In the genomic region with DNA sequence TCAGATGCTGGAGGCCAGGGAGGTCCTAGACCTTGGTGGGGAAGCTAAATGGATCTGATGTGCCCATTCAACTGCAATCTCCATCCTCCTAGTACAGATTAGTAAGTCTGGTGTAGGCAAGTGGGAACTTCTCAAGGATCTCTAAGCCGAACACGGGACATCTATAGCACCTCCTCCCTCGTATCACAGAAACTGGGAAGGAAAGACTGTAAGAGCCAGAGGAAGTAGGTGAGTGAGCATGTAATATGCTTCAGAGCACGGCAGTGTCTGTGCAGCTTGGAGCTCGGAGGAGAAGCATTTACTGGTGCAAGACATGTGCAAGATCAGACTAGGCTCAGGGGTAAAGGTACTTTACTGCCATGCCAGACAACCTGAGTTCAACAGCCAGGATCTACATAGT, we compare ENCODE assay signal across 28 mouse cellular contexts. TPM values are rescaled to one million over a fixed set of nuclear protein-coding genes. Genes with fewer than 3 reads are reported as not detected.
DNase-seq lines count a peak whose midpoint lies in the region; ATAC-seq and TF ChIP-seq lines count a peak whose summit lies in the region.
"Had no signal": no experiment of that assay in that cellular context is flagged by ENCODE, and none has a peak within 500 bp of the region (broad histone marks: within the 10 kb centered on the region; RNA-seq: fewer than 3 reads in every experiment).

No protein-coding gene starts in this region.

- WGBS in embryonic facial prominence, embryonic 15.5 days: 82% methylated on average over 5 of the region's 5 CpGs
- WGBS in embryonic facial prominence, embryonic 10.5 days: 94% methylated on average over 5 of the region's 5 CpGs
- WGBS in kidney, adult 2 months: 61% methylated on average over 5 of the region's 5 CpGs
- WGBS in kidney, embryonic 16.5 days: 77% methylated on average over 5 of the region's 5 CpGs
- WGBS in liver, embryonic 13.5 days (ENCODE audit: insufficient replicate concordance): 84% methylated on average over 5 of the region's 5 CpGs

- H3K4me1 ChIP-seq in embryonic facial prominence, embryonic 15.5 days: peaks cover 25% of the 10 kb centered on the region
- H3K4me1 ChIP-seq in embryonic facial prominence, embryonic 10.5 days: peaks cover 3% of the 10 kb centered on the region; the same call in 1 of the 2 replicates
- peaks cover 23% of the 10 kb centered on the region for H3K4me1 ChIP-seq in kidney, adult 2 months (ENCODE audit: control insufficient read depth, insufficient read depth, low read length)
- H3K4me1 ChIP-seq in kidney, embryonic 16.5 days (ENCODE audit: insufficient read depth, low read length): peaks cover 25% of the 10 kb centered on the region
- peaks cover 77% of the 10 kb centered on the region for H3K4me1 ChIP-seq in liver, embryonic 13.5 days (replicated peaks)

- no peak for TF ChIP-seq POLR2A in kidney, adult 2 months (IDR thresholded peaks at IDR 0.05; ENCODE audit: low read depth, low read length)

- no peak overlapping the region for H3K9ac ChIP-seq in embryonic facial prominence, embryonic 15.5 days
- H3K9ac ChIP-seq in kidney, embryonic 16.5 days (replicated peaks; ENCODE audit: low read length): no peak overlapping the region
- no peak overlapping the region for H3K9ac ChIP-seq in liver, embryonic 13.5 days
- H3K9ac ChIP-seq: forebrain, embryonic 13.5 days; forebrain, postnatal 0 days; heart, embryonic 15.5 days; hindbrain, embryonic 13.5 days had no signal

- TF ChIP-seq CTCF in kidney, adult 2 months (conservative IDR thresholded peaks at IDR 0.05; ENCODE audit: insufficient read depth, insufficient read length, low read depth, low read length): no peak

- 0 out of 2 replicates have a peak overlapping the region, but pooled peaks have one; percentile 12 for H3K27ac ChIP-seq in embryonic facial prominence, embryonic 15.5 days (replicated peaks)
- no peak overlapping the region for H3K27ac ChIP-seq in embryonic facial prominence, embryonic 10.5 days (replicated peaks)
- peak overlapping the region; percentile 32; the same call in 1 of the 2 replicates for H3K27ac ChIP-seq in kidney, adult 2 months (ENCODE audit: insufficient read depth, low read depth, low read length)
- no peak overlapping the region for H3K27ac ChIP-seq in kidney, embryonic 16.5 days (ENCODE audit: low read length)
- H3K27ac ChIP-seq in liver, embryonic 13.5 days: peak overlapping the region; percentile 82; the same call in 1 of the 2 replicates
- H3K27ac ChIP-seq: embryonic facial prominence, embryonic 13.5 days; forebrain, embryonic 13.5 days; heart, embryonic 10.5 days; hindbrain, embryonic 13.5 days had no signal

- no peak overlapping the region for H3K4me3 ChIP-seq in embryonic facial prominence, embryonic 15.5 days (replicated peaks)
- no peak overlapping the region for H3K4me3 ChIP-seq in embryonic facial prominence, embryonic 10.5 days
- no peak overlapping the region for H3K4me3 ChIP-seq in kidney, adult 2 months (ENCODE audit: insufficient read depth, low read depth, low read length)
- H3K4me3 ChIP-seq in kidney, embryonic 16.5 days (ENCODE audit: low read length): no peak overlapping the region
- no peak overlapping the region for H3K4me3 ChIP-seq in liver, embryonic 13.5 days (replicated peaks)
- H3K4me3 ChIP-seq: embryonic facial prominence, embryonic 13.5 days; forebrain, embryonic 13.5 days; heart, embryonic 10.5 days; heart, embryonic 15.5 days; hindbrain, embryonic 13.5 days had no signal

- H3K4me2 ChIP-seq in embryonic facial prominence, embryonic 15.5 days (replicated peaks): no peak overlapping the region
- no peak overlapping the region for H3K4me2 ChIP-seq in kidney, embryonic 16.5 days (replicated peaks; ENCODE audit: low read depth, low read length)
- no peak overlapping the region for H3K4me2 ChIP-seq in liver, embryonic 13.5 days
- H3K4me2 ChIP-seq: embryonic facial prominence, embryonic 13.5 days; forebrain, embryonic 13.5 days; heart, embryonic 15.5 days; hindbrain, embryonic 13.5 days had no signal

- peaks cover 42% of the 10 kb centered on the region for H3K36me3 ChIP-seq in embryonic facial prominence, embryonic 15.5 days
- peaks cover 88% of the 10 kb centered on the region for H3K36me3 ChIP-seq in embryonic facial prominence, embryonic 10.5 days (replicated peaks)
- H3K36me3 ChIP-seq in kidney, adult 2 months (ENCODE audit: control insufficient read depth, insufficient read depth, low read length): peaks cover 1% of the 10 kb centered on the region
- H3K36me3 ChIP-seq in kidney, embryonic 16.5 days (ENCODE audit: insufficient read depth, low read length): peaks cover 28% of the 10 kb centered on the region
- peaks cover 91% of the 10 kb centered on the region for H3K36me3 ChIP-seq in liver, embryonic 13.5 days

- no peaks in the 10 kb centered on the region for H3K27me3 ChIP-seq in embryonic facial prominence, embryonic 15.5 days
- no peaks in the 10 kb centered on the region for H3K27me3 ChIP-seq in embryonic facial prominence, embryonic 10.5 days (replicated peaks; ENCODE audit: low read depth, poor library complexity, severe bottlenecking)
- no peaks in the 10 kb centered on the region for H3K27me3 ChIP-seq in kidney, adult 2 months (replicated peaks; ENCODE audit: control insufficient read depth, insufficient read depth, low read length)
- no peaks in the 10 kb centered on the region for H3K27me3 ChIP-seq in kidney, embryonic 16.5 days (ENCODE audit: insufficient read depth, low read length)
- H3K27me3 ChIP-seq in liver, embryonic 13.5 days: no peaks in the 10 kb centered on the region
- H3K27me3 ChIP-seq: embryonic facial prominence, embryonic 13.5 days; forebrain, embryonic 13.5 days; heart, embryonic 15.5 days; hindbrain, embryonic 13.5 days had no signal

- no peak for ATAC-seq in embryonic facial prominence, embryonic 15.5 days (ENCODE audit: insufficient number of reproducible peaks, low FRiP score, low TSS enrichment, low read depth)
- no peak for ATAC-seq in kidney, embryonic 16.5 days (ENCODE audit: low FRiP score, low TSS enrichment)
- ATAC-seq in liver, embryonic 13.5 days (ENCODE audit: low read depth): no peak
- peak; percentile 43 for ATAC-seq in megakaryocyte, adult 5-6 weeks (ENCODE audit: poor library complexity, severe bottlenecking)
- ATAC-seq: CD4-positive, CD25-positive, alpha-beta regulatory T cell, adult 4 months; forebrain, embryonic 13.5 days; forebrain, postnatal 0 days had no signal

- no peak for DNase-seq in embryonic facial prominence, embryonic 10.5 days (ENCODE audit: low spot score)
- no peak for DNase-seq in kidney, adult 2 months
- DNase-seq in liver, embryonic 13.5 days: no peak
- no peak for DNase-seq in liver
- DNase-seq in embryo, embryonic 10.5 days (ENCODE audit: low spot score): no peak
- DNase-seq: adrenal gland, adult 8-10 months; adrenal gland, postnatal 36 days; B cell, adult 2 months; cerebellum, adult 11 months; cerebellum, adult 8-10 months; cerebellum, postnatal 14 days; forebrain, postnatal 0 days; gastrocnemius, postnatal 36 days; heart, adult 11 months; heart, postnatal 14 days had no signal

- no peaks in the 10 kb centered on the region for H3K9me3 ChIP-seq in embryonic facial prominence, embryonic 15.5 days (replicated peaks)
- H3K9me3 ChIP-seq in embryonic facial prominence, embryonic 10.5 days: no peaks in the 10 kb centered on the region
- no peaks in the 10 kb centered on the region for H3K9me3 ChIP-seq in kidney, embryonic 16.5 days (ENCODE audit: low read length)
- H3K9me3 ChIP-seq in liver, embryonic 13.5 days (replicated peaks): no peaks in the 10 kb centered on the region
- H3K9me3 ChIP-seq: embryonic facial prominence, embryonic 13.5 days; forebrain, embryonic 13.5 days; G1E; heart, embryonic 10.5 days; heart, embryonic 15.5 days; hindbrain, embryonic 13.5 days had no signal

RNA-seq across cellular contexts. Expression of gene Fam104a, which starts 15.1 kb away (rescaled TPM):
- 48.6 and 49.5 TPM in 2 replicates for polyA plus RNA-seq in embryonic facial prominence, embryonic 15.5 days (2015; fragmentation: Nextera tagmentation; extraction: Ambion mirVana)
- 53.4 and 57.6 TPM in 2 replicates for polyA plus RNA-seq in embryonic facial prominence, embryonic 10.5 days (2016; fragmentation: Nextera tagmentation; extraction: Ambion mirVana)
- 24.6 and 25.8 TPM in 2 replicates for polyA plus RNA-seq in kidney, adult 2 months (2012; rRNA removed)
- 43.8 and 45.7 TPM in 2 replicates for polyA plus RNA-seq in kidney, embryonic 16.5 days (2015; fragmentation: Nextera tagmentation; extraction: Ambion mirVana)
- 45.1 and 46.3 TPM in 2 replicates for polyA plus RNA-seq in liver, embryonic 13.5 days (2015; fragmentation: Nextera tagmentation; extraction: Ambion mirVana)
- 15.5 and 16.1 TPM in 2 replicates for total RNA-seq in megakaryocyte, adult 5-6 weeks (2015)
- total RNA-seq in megakaryocyte, adult 5-6 weeks (2017): 11.2 and 19.6 TPM in 2 replicates

RNA-seq across cellular contexts. Expression of gene D11Wsu47e, which starts 15.4 kb away (rescaled TPM):
- polyA plus RNA-seq in embryonic facial prominence, embryonic 15.5 days (2015; fragmentation: Nextera tagmentation; extraction: Ambion mirVana): 19.2 and 19.6 TPM in 2 replicates
- polyA plus RNA-seq in embryonic facial prominence, embryonic 10.5 days (2016; fragmentation: Nextera tagmentation; extraction: Ambion mirVana): 26.4 and 28.0 TPM in 2 replicates
- polyA plus RNA-seq in kidney, adult 2 months (2012; rRNA removed): 7.6 and 7.8 TPM in 2 replicates
- 23.7 and 27.6 TPM in 2 replicates for polyA plus RNA-seq in kidney, embryonic 16.5 days (2015; fragmentation: Nextera tagmentation; extraction: Ambion mirVana)
- polyA plus RNA-seq in liver, embryonic 13.5 days (2015; fragmentation: Nextera tagmentation; extraction: Ambion mirVana): 9.5 and 11.0 TPM in 2 replicates
- 3.2 and 5.4 TPM in 2 replicates for total RNA-seq in megakaryocyte, adult 5-6 weeks (2015)
- total RNA-seq in megakaryocyte, adult 5-6 weeks (2017): 10.3 and 13.1 TPM in 2 replicates

RNA-seq across cellular contexts. Expression of gene Slc39a11, which starts 19.0 kb away (rescaled TPM):
- 26.9 and 27.0 TPM in 2 replicates for polyA plus RNA-seq in embryonic facial prominence, embryonic 15.5 days (2015; fragmentation: Nextera tagmentation; extraction: Ambion mirVana)
- 17.0 and 17.2 TPM in 2 replicates for polyA plus RNA-seq in embryonic facial prominence, embryonic 10.5 days (2016; fragmentation: Nextera tagmentation; extraction: Ambion mirVana)
- polyA plus RNA-seq in kidney, adult 2 months (2012; rRNA removed): 24.5 and 29.5 TPM in 2 replicates
- polyA plus RNA-seq in kidney, embryonic 16.5 days (2015; fragmentation: Nextera tagmentation; extraction: Ambion mirVana): 23.5 and 25.4 TPM in 2 replicates
- 15.0 and 16.3 TPM in 2 replicates for polyA plus RNA-seq in liver, embryonic 13.5 days (2015; fragmentation: Nextera tagmentation; extraction: Ambion mirVana)
- total RNA-seq in megakaryocyte, adult 5-6 weeks (2015): 11.2 and 13.1 TPM in 2 replicates
- 11.3 and 11.4 TPM in 2 replicates for total RNA-seq in megakaryocyte, adult 5-6 weeks (2017)

RNA-seq across cellular contexts. Expression of gene Cog1, which starts 19.9 kb away (rescaled TPM):
- 26.7 and 27.6 TPM in 2 replicates for polyA plus RNA-seq in embryonic facial prominence, embryonic 15.5 days (2015; fragmentation: Nextera tagmentation; extraction: Ambion mirVana)
- polyA plus RNA-seq in embryonic facial prominence, embryonic 10.5 days (2016; fragmentation: Nextera tagmentation; extraction: Ambion mirVana): 27.4 and 28.1 TPM in 2 replicates
- 32.8 and 38.7 TPM in 2 replicates for polyA plus RNA-seq in kidney, adult 2 months (2012; rRNA removed)
- polyA plus RNA-seq in kidney, embryonic 16.5 days (2015; fragmentation: Nextera tagmentation; extraction: Ambion mirVana): 25.1 and 28.2 TPM in 2 replicates
- polyA plus RNA-seq in liver, embryonic 13.5 days (2015; fragmentation: Nextera tagmentation; extraction: Ambion mirVana): 12.3 and 14.3 TPM in 2 replicates
- 25.0 and 31.2 TPM in 2 replicates for total RNA-seq in megakaryocyte, adult 5-6 weeks (2015)
- 15.3 and 22.4 TPM in 2 replicates for total RNA-seq in megakaryocyte, adult 5-6 weeks (2017)

RNA-seq across cellular contexts. Expression of gene Cpsf4l, which starts 41.0 kb away (rescaled TPM):
- 1.6 and 2.1 TPM in 2 replicates for polyA plus RNA-seq in embryonic facial prominence, embryonic 15.5 days (2015; fragmentation: Nextera tagmentation; extraction: Ambion mirVana)
- polyA plus RNA-seq in embryonic facial prominence, embryonic 10.5 days (2016; fragmentation: Nextera tagmentation; extraction: Ambion mirVana): 0.34 and 0.69 TPM in 2 replicates
- polyA plus RNA-seq in kidney, adult 2 months (2012; rRNA removed): 8.9 and 9.0 TPM in 2 replicates
- polyA plus RNA-seq in kidney, embryonic 16.5 days (2015; fragmentation: Nextera tagmentation; extraction: Ambion mirVana): 1.3 and 1.4 TPM in 2 replicates
- polyA plus RNA-seq in liver, embryonic 13.5 days (2015; fragmentation: Nextera tagmentation; extraction: Ambion mirVana): not detected in 2 replicates
- total RNA-seq in megakaryocyte, adult 5-6 weeks (2015): not detected in 2 replicates
- not detected in 2 replicates for total RNA-seq in megakaryocyte, adult 5-6 weeks (2017)
- total RNA-seq: common myeloid progenitor, adult 5-6 weeks; forebrain, postnatal 0 days; G1E; gastrocnemius, adult 8-10 months; gastrocnemius, postnatal 36 days; hematopoietic stem cell, adult 5-6 weeks had no signal
- polyA plus RNA-seq: G1E had no signal

Comparison
In these comparisons a context has a peak if more than half of its experiments do, and no peak if none do; other contexts are left out.
1. H3K27ac ChIP-seq: peak in embryonic facial prominence, embryonic 15.5 days (single experiment), kidney, adult 2 months (single experiment) and liver, embryonic 13.5 days (single experiment); none in embryonic facial prominence, embryonic 10.5 days (single experiment) and kidney, embryonic 16.5 days (single experiment).